Mouse (Mus musculus) induced T-regulatory cell, adult 2 months (primary cell): ENCODE data around the gene Cpt1b.

ENCODE experiments used
- DNase-seq: peaks from one replicate; pipeline ENCODE4 v3.0.0-alpha.2; 2012; ENCODE audit warnings: low read depth

Cpt1b gene

GRCm38 (mm10) chr15:89379429-89379828 lies 46.2 kb downstream of the Cpt1b start:
- DNase-seq: no peak

- DNase-seq: peak; percentile 46
Measured at GRCm38 (mm10) chr15:89378831-89379401, 46.7 kb downstream of the Cpt1b start, which contains the start of gene Odf3b. Gene Odf3b, minus strand, starts transcription at chr15:89379282.

- DNase-seq: peak; percentile 17
Measured at GRCm38 (mm10) chr15:89377938-89378828, 47.5 kb downstream of the Cpt1b start.

GRCm38 (mm10) chr15:89377362-89377761 lies 48.3 kb downstream of the Cpt1b start:
- no peak for DNase-seq

GRCm38 (mm10) chr15:89376957-89377356 lies 48.7 kb downstream of the Cpt1b start, which contains the start of gene Tymp:
Gene Tymp, minus strand, starts transcription at chr15:89377039.
- no peak for DNase-seq

GRCm38 (mm10) chr15:89376040-89376439 lies 49.6 kb downstream of the Cpt1b start:
- DNase-seq: no peak

- DNase-seq: no peak
Measured at GRCm38 (mm10) chr15:89374801-89375534, 50.7 kb downstream of the Cpt1b start.

GRCm38 (mm10) chr15:89374340-89374739 lies 51.3 kb downstream of the Cpt1b start:
- DNase-seq: no peak

- DNase-seq: peak; percentile 94
Measured at GRCm38 (mm10) chr15:89373762-89374248, 51.9 kb downstream of the Cpt1b start, which contains the start of gene Sco2. Gene Sco2, minus strand, starts transcription at chr15:89373846.

GRCm38 (mm10) chr15:89373027-89373761 lies 52.5 kb downstream of the Cpt1b start:
- DNase-seq: peak; percentile 94

- DNase-seq: no peak
Measured at GRCm38 (mm10) chr15:89372536-89372935, 53.1 kb downstream of the Cpt1b start.

- no peak for DNase-seq
Measured at GRCm38 (mm10) chr15:89372068-89372467, 53.6 kb downstream of the Cpt1b start.
